8 mouse cellular contexts compared by ENCODE assay signal in genomic region chr2:122377751-122378246, GRCm38 (mm10). TPM values are rescaled to one million over a fixed set of nuclear protein-coding genes. Genes with fewer than 3 reads are reported as not detected.
A peak's percentile ranks its signal among the peaks of the same experiment; 100 is the strongest.
DNase-seq lines count a peak whose midpoint lies in the region; ATAC-seq and TF ChIP-seq lines count a peak whose summit lies in the region.

No protein-coding gene starts in this region.

- H3K27me3 ChIP-seq in intestine, postnatal 0 days (replicated peaks; ENCODE audit: control insufficient read depth, insufficient read depth, low read length) = no peaks in the 10 kb centered on the region
- no peaks in the 10 kb centered on the region for H3K27me3 ChIP-seq in limb, embryonic 10.5 days (ENCODE audit: low read depth, poor library complexity, severe bottlenecking)
- H3K27me3 ChIP-seq in midbrain, embryonic 11.5 days (ENCODE audit: control insufficient read depth, insufficient read depth, low read length) = no peaks in the 10 kb centered on the region

- H3K9ac ChIP-seq in intestine, postnatal 0 days (ENCODE audit: low read depth, low read length) = peak overlapping the region; percentile 59
- H3K9ac ChIP-seq in midbrain, embryonic 11.5 days (ENCODE audit: low read length) = peak overlapping the region; percentile 83

- no peaks in the 10 kb centered on the region for H3K36me3 ChIP-seq in intestine, postnatal 0 days (ENCODE audit: control insufficient read depth, insufficient read depth)
- no peaks in the 10 kb centered on the region for H3K36me3 ChIP-seq in limb, embryonic 10.5 days
- H3K36me3 ChIP-seq in midbrain, embryonic 11.5 days (ENCODE audit: control insufficient read depth, insufficient read depth, low read length) = no peaks in the 10 kb centered on the region

- peak overlapping the region; percentile 64 for H3K4me2 ChIP-seq in intestine, postnatal 0 days (replicated peaks; ENCODE audit: low read depth)
- H3K4me2 ChIP-seq in midbrain, embryonic 11.5 days = peak overlapping the region; percentile 50

- peak; percentile 74 for DNase-seq in layer of hippocampus, adult 11-12 months (ENCODE audit: low spot score)
- no peak for DNase-seq in layer of hippocampus, adult 9-10 months (ENCODE audit: low spot score)
- DNase-seq in embryo, embryonic 11.5 days (ENCODE audit: low read depth, low spot score) = peak; percentile 59
- peak; percentile 54 for DNase-seq in gastrocnemius, postnatal 25 days
- DNase-seq in limb, embryonic 10.5 days (ENCODE audit: low spot score) = peak; percentile 88
- DNase-seq in midbrain, embryonic 11.5 days (ENCODE audit: low spot score, missing footprints) = peak; percentile 99
- DNase-seq in spleen, adult 18-20 months = peak; percentile 61 to 71

- no peak for TF ChIP-seq CTCF in intestine, postnatal 0 days (IDR thresholded peaks at IDR 0.05; ENCODE audit: low read depth)

- peak overlapping the region; percentile 82 for H3K27ac ChIP-seq in intestine, postnatal 0 days (ENCODE audit: low read depth, low read length)
- H3K27ac ChIP-seq in limb, embryonic 10.5 days = peak overlapping the region; percentile 90
- peak overlapping the region; percentile 70 for H3K27ac ChIP-seq in midbrain, embryonic 11.5 days (ENCODE audit: low read depth, low read length)

- H3K9me3 ChIP-seq in intestine, postnatal 0 days (ENCODE audit: control insufficient read depth) = no peaks in the 10 kb centered on the region
- H3K9me3 ChIP-seq in limb, embryonic 10.5 days (replicated peaks) = no peaks in the 10 kb centered on the region
- no peaks in the 10 kb centered on the region for H3K9me3 ChIP-seq in midbrain, embryonic 11.5 days (ENCODE audit: control insufficient read depth, low read length)

- ATAC-seq in intestine, postnatal 0 days = peak; percentile 70
- ATAC-seq in midbrain, embryonic 11.5 days (ENCODE audit: low FRiP score) = peak; percentile 81

- no peaks in the 10 kb centered on the region for H3K4me1 ChIP-seq in intestine, postnatal 0 days (replicated peaks; ENCODE audit: control insufficient read depth, insufficient read depth, low read length)
- H3K4me1 ChIP-seq in limb, embryonic 10.5 days = peaks cover 15% of the 10 kb centered on the region
- H3K4me1 ChIP-seq in midbrain, embryonic 11.5 days (ENCODE audit: control insufficient read depth, insufficient read depth, low read length) = 0 out of 2 replicates have a peak, but pooled peaks cover 2% of the 10 kb centered on the region

- peak overlapping the region; percentile 76 for H3K4me3 ChIP-seq in intestine, postnatal 0 days (ENCODE audit: low read depth, low read length)
- peak overlapping the region; percentile 71 for H3K4me3 ChIP-seq in limb, embryonic 10.5 days
- peak overlapping the region; percentile 57 for H3K4me3 ChIP-seq in midbrain, embryonic 11.5 days (ENCODE audit: low read depth, low read length)

- under 1% methylated on average over 26 of the region's 26 CpGs for WGBS in intestine, postnatal 0 days
- under 1% methylated on average over 26 of the region's 26 CpGs for WGBS in limb, embryonic 10.5 days
- WGBS in midbrain, embryonic 11.5 days = under 1% methylated on average over 26 of the region's 26 CpGs

RNA-seq across cellular contexts. Expression of gene Shf, which starts 8.8 kb away (rescaled TPM):
- 1 to 10 TPM; 2.0 to 2.7 TPM for total RNA-seq in gastrocnemius, postnatal 25 days (2021)
- polyA plus RNA-seq in intestine, postnatal 0 days (2015; fragmentation: Nextera tagmentation; extraction: Ambion mirVana) = 1.8 and 2.0 TPM in 2 replicates
- polyA plus RNA-seq in limb, embryonic 10.5 days (2016; fragmentation: Nextera tagmentation; extraction: Ambion mirVana) = 5.4 TPM in 2 replicates
- polyA plus RNA-seq in midbrain, embryonic 11.5 days (2014; fragmentation: Nextera tagmentation; extraction: Ambion mirVana) = 6.7 and 9.2 TPM in 2 replicates

RNA-seq across cellular contexts. Expression of gene Slc28a2, which starts 48.5 kb away (rescaled TPM):
- total RNA-seq in gastrocnemius, postnatal 25 days (2021) = 1 to 10 TPM; 4.8 to 5.6 TPM
- 67.7 and 75.5 TPM in 2 replicates for polyA plus RNA-seq in intestine, postnatal 0 days (2015; fragmentation: Nextera tagmentation; extraction: Ambion mirVana)
- polyA plus RNA-seq in limb, embryonic 10.5 days (2016; fragmentation: Nextera tagmentation; extraction: Ambion mirVana) = 0.09 TPM in 1 of 2 replicates, not detected in the other
- polyA plus RNA-seq in midbrain, embryonic 11.5 days (2014; fragmentation: Nextera tagmentation; extraction: Ambion mirVana) = 0.22 TPM in 1 of 2 replicates, not detected in the other

Comparison
In these comparisons a context has a peak if more than half of its experiments do, and no peak if none do; other contexts are left out.
1. RNA of gene Slc28a2, which starts 48.5 kb away (polyA plus RNA-seq): 67.7 to 75.5 TPM in intestine, postnatal 0 days; 0.09 TPM in limb, embryonic 10.5 days and 0.22 TPM in midbrain, embryonic 11.5 days; every median in the first group is over 10 times any median in the second.
2. Peak in every context shown above with its lines, with median percentiles within 50 percentile points of each other: H3K27ac ChIP-seq and H3K4me3 ChIP-seq.